Mouse (Mus musculus): ENCODE results near the gene Zfp457.

DNA sequence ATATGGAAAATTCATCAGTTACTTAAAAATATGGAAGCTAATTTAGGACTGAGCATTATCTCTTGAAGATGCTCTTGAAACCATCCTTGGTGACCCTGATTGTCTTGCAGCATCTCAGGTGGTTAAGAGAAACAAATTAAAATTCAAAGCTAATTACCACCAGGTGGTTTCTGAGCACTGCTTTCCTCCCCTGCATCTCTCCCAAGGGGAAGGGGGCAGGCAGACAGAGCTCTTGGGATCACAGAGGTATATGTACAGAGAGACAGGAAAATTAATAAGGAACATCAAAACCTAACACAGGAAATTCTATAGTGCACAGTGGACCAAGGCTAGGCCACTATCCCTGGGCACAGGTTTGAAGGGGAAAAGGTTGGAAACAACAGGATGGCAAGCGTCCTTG, 26.6 kb upstream of the Zfp457 start:
- no peak for TF ChIP-seq CTCF (IDR thresholded peaks at IDR 0.05; ENCODE audit: low read depth)
- TF ChIP-seq EP300 (IDR thresholded peaks at IDR 0.05; ENCODE audit: low read depth): no peak
